In the genomic region with DNA sequence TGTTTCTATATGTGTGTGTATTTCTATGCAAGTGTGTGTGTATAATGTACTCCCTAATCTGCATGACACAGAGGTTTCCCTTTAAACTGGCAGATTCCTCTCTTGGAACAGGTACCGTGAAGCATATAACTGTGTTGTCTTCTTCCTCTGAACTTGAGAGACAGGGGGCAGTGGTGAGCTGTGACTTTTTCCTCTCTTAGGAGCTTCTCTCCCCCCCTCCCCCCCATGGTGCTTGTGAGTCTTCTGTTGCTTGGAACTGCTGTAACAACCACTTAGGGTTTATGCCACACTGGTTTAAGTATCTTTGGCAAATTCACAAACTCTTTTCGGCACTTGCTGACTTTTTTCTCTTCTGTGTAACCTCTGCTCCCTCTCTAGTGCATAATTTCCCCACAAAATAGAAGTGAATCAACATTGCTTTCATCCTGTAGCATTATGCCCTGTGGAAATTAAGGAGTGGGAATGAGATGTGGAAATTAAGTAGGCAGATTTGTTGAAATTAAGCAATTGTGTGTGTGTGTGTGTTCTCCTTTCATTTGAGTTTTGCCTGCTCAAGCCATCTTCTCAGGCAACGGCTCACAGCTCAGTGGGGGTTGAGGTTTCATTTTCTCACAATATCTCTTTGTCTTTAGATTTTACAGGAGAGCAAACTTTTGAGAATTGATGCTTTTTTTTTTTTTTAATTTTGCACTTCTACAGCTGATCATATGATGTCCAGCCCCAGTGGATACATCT, we compare ENCODE assay signal across 10 mouse cellular contexts. TPM values are rescaled to one million over a fixed set of nuclear protein-coding genes. Genes with fewer than 3 reads are reported as not detected.
DNase-seq lines count a peak whose midpoint lies in the region; ATAC-seq and TF ChIP-seq lines count a peak whose summit lies in the region.
"Had no signal": no experiment of that assay in that cellular context is flagged by ENCODE, and none has a peak within 500 bp of the region (broad histone marks: within the 10 kb centered on the region; RNA-seq: fewer than 3 reads in every experiment).

No protein-coding gene starts in this region.

- TF ChIP-seq CTCF in intestine, postnatal 0 days (IDR thresholded peaks at IDR 0.05; ENCODE audit: low read depth), result peak; percentile 72
- peak; percentile 48 for TF ChIP-seq CTCF in bone marrow, adult 2 months (IDR thresholded peaks at IDR 0.05; ENCODE audit: control insufficient read depth, insufficient read depth, low read length)
- peak; percentile 56 for TF ChIP-seq CTCF in liver, embryonic 14.5 days (IDR thresholded peaks at IDR 0.05; ENCODE audit: low read depth)
- TF ChIP-seq CTCF in small intestine, adult 2 months (IDR thresholded peaks at IDR 0.05; ENCODE audit: extremely low read depth, insufficient read length, insufficient replicate concordance, low read depth, low read length), result peak; percentile 35; the same call in 1 of the 2 replicates

- H3K36me3 ChIP-seq in intestine, postnatal 0 days (ENCODE audit: control insufficient read depth, insufficient read depth), result no peaks in the 10 kb centered on the region
- no peaks in the 10 kb centered on the region for H3K36me3 ChIP-seq in intestine, embryonic 16.5 days (ENCODE audit: control insufficient read depth, insufficient read depth, low read length)
- no peaks in the 10 kb centered on the region for H3K36me3 ChIP-seq in liver, embryonic 14.5 days (replicated peaks; ENCODE audit: control insufficient read depth, insufficient read depth, low read depth)
- 0 out of 2 replicates have a peak, but pooled peaks cover 2% of the 10 kb centered on the region for H3K36me3 ChIP-seq in small intestine, adult 2 months (ENCODE audit: control insufficient read depth, insufficient read depth, low read length)
- H3K36me3 ChIP-seq: embryonic facial prominence, embryonic 13.5 days; liver, embryonic 13.5 days had no signal

- H3K4me2 ChIP-seq in intestine, postnatal 0 days (replicated peaks; ENCODE audit: low read depth), result no peak overlapping the region
- H3K4me2 ChIP-seq in intestine, embryonic 16.5 days (ENCODE audit: low read depth, low read length), result no peak overlapping the region
- no peak overlapping the region for H3K4me2 ChIP-seq in liver, embryonic 14.5 days (ENCODE audit: low read depth)
- H3K4me2 ChIP-seq: embryonic facial prominence, embryonic 13.5 days; liver, embryonic 13.5 days had no signal

- H3K9ac ChIP-seq in intestine, postnatal 0 days (ENCODE audit: low read depth, low read length), result no peak overlapping the region
- H3K9ac ChIP-seq in intestine, embryonic 16.5 days (ENCODE audit: low read depth, low read length), result no peak overlapping the region
- H3K9ac ChIP-seq in liver, embryonic 14.5 days (replicated peaks), result no peak overlapping the region
- H3K9ac ChIP-seq: embryonic facial prominence, embryonic 13.5 days; liver, embryonic 13.5 days had no signal

- no peak overlapping the region for H3K27ac ChIP-seq in intestine, postnatal 0 days (ENCODE audit: low read depth, low read length)
- H3K27ac ChIP-seq in intestine, embryonic 16.5 days (ENCODE audit: low read length), result no peak overlapping the region
- no peak overlapping the region for H3K27ac ChIP-seq in bone marrow, adult 2 months (ENCODE audit: control insufficient read depth, insufficient read depth, low read depth, low read length, poor library complexity)
- no peak overlapping the region for H3K27ac ChIP-seq in liver, embryonic 14.5 days
- 0 out of 2 replicates have a peak overlapping the region, but pooled peaks have one; percentile 30 for H3K27ac ChIP-seq in small intestine, adult 2 months (ENCODE audit: insufficient read depth, low read depth, low read length)
- H3K27ac ChIP-seq: embryonic facial prominence, embryonic 13.5 days; liver, embryonic 13.5 days had no signal

- no peak for ATAC-seq in intestine, postnatal 0 days
- no peak for ATAC-seq in intestine, embryonic 16.5 days
- ATAC-seq in erythroid progenitor cell, adult 5-6 weeks (replicated peaks; ENCODE audit: low FRiP score, poor library complexity, severe bottlenecking), result peak; percentile 78
- ATAC-seq in liver, embryonic 14.5 days (ENCODE audit: insufficient read depth), result no peak

- H3K27me3 ChIP-seq in intestine, postnatal 0 days (replicated peaks; ENCODE audit: control insufficient read depth, insufficient read depth, low read length), result no peaks in the 10 kb centered on the region
- H3K27me3 ChIP-seq in intestine, embryonic 16.5 days (replicated peaks; ENCODE audit: control insufficient read depth, insufficient read depth, low read length), result no peaks in the 10 kb centered on the region
- H3K27me3 ChIP-seq in liver, embryonic 14.5 days (ENCODE audit: control insufficient read depth, insufficient read depth, low read length), result no peaks in the 10 kb centered on the region
- H3K27me3 ChIP-seq in small intestine, adult 2 months (ENCODE audit: control insufficient read depth, insufficient read depth, low read length), result no peaks in the 10 kb centered on the region
- H3K27me3 ChIP-seq: embryonic facial prominence, embryonic 13.5 days; liver, embryonic 13.5 days had no signal

- 0 out of 2 replicates have a peak, but pooled peaks cover 5% of the 10 kb centered on the region for H3K4me1 ChIP-seq in intestine, postnatal 0 days (replicated peaks; ENCODE audit: control insufficient read depth, insufficient read depth, low read length)
- H3K4me1 ChIP-seq in intestine, embryonic 16.5 days (ENCODE audit: control insufficient read depth, insufficient read depth, low read length), result no peaks in the 10 kb centered on the region
- peaks cover 4% of the 10 kb centered on the region for H3K4me1 ChIP-seq in bone marrow, adult 2 months (ENCODE audit: control insufficient read depth, insufficient read depth, low read length)
- H3K4me1 ChIP-seq in liver, embryonic 14.5 days (replicated peaks; ENCODE audit: control insufficient read depth in 2 of 2, insufficient read depth in 2 of 2, low read length in 1 of 2), result peaks cover 0 to 5% of the 10 kb centered on the region in 2 experiments; a peak in 1 of 4 replicates
- H3K4me1 ChIP-seq in small intestine, adult 2 months (ENCODE audit: control insufficient read depth, insufficient read depth, insufficient read length, low read length), result peaks cover 2% of the 10 kb centered on the region; the same call in 1 of the 2 replicates
- H3K4me1 ChIP-seq: embryonic facial prominence, embryonic 13.5 days had no signal

- peak; percentile 73 to 87 for DNase-seq in CD8-positive naive resting alpha-beta T cell, adult 2 months (ENCODE audit: low read depth in 2 of 2, low spot score in 2 of 2)
- peak; percentile 37 to 50 (median 45) for DNase-seq in liver, embryonic 14.5 days (ENCODE audit: low read depth in 3 of 3, low spot score in 3 of 3)
- no peak for DNase-seq in urinary bladder, adult 18-20 months (ENCODE audit: low spot score in 2 of 2)
- DNase-seq: liver, embryonic 13.5 days had no signal

- no peaks in the 10 kb centered on the region for H3K9me3 ChIP-seq in intestine, postnatal 0 days (ENCODE audit: control insufficient read depth)
- no peaks in the 10 kb centered on the region for H3K9me3 ChIP-seq in intestine, embryonic 16.5 days (ENCODE audit: control insufficient read depth, low read length)
- no peaks in the 10 kb centered on the region for H3K9me3 ChIP-seq in liver, embryonic 14.5 days (ENCODE audit: control insufficient read depth, low read length)
- H3K9me3 ChIP-seq: embryonic facial prominence, embryonic 13.5 days; liver, embryonic 13.5 days had no signal

- 67% methylated on average over 3 of the region's 3 CpGs for WGBS in intestine, postnatal 0 days
- WGBS in intestine, embryonic 16.5 days, result 65% methylated on average over 3 of the region's 3 CpGs
- WGBS in bone marrow, adult 2 months, result 16% methylated on average over 3 of the region's 3 CpGs
- WGBS in liver, embryonic 14.5 days (ENCODE audit: insufficient replicate concordance), result 54% methylated on average over 3 of the region's 3 CpGs
- WGBS in small intestine, adult 2 months, result 59% methylated on average over 3 of the region's 3 CpGs

- TF ChIP-seq EP300 in liver, embryonic 14.5 days (IDR thresholded peaks at IDR 0.05; ENCODE audit: low read depth), result no peak

- no peak overlapping the region for H3K4me3 ChIP-seq in intestine, postnatal 0 days (ENCODE audit: low read depth, low read length)
- no peak overlapping the region for H3K4me3 ChIP-seq in intestine, embryonic 16.5 days (ENCODE audit: low read length)
- no peak overlapping the region for H3K4me3 ChIP-seq in bone marrow, adult 2 months (replicated peaks; ENCODE audit: control insufficient read depth, low read depth, low read length)
- no peak overlapping the region for H3K4me3 ChIP-seq in liver, embryonic 14.5 days (ENCODE audit: insufficient read depth in 1 of 2, low read depth in 2 of 2, low read length in 2 of 2)
- H3K4me3 ChIP-seq in small intestine, adult 2 months (ENCODE audit: low read depth, low read length), result no peak overlapping the region
- H3K4me3 ChIP-seq: embryonic facial prominence, embryonic 13.5 days; liver, embryonic 13.5 days had no signal

- TF ChIP-seq POLR2A in bone marrow, adult 2 months (IDR thresholded peaks at IDR 0.05; ENCODE audit: borderline replicate concordance, control insufficient read depth, low read depth, low read length), result no peak
- no peak for TF ChIP-seq POLR2A in small intestine, adult 2 months (IDR thresholded peaks at IDR 0.05; ENCODE audit: low read depth, low read length)

RNA-seq across cellular contexts. Expression of gene Ptpn22, which starts 6.9 kb away (rescaled TPM):
- 1.5 TPM in 2 replicates for polyA plus RNA-seq in intestine, postnatal 0 days (2015; fragmentation: Nextera tagmentation; extraction: Ambion mirVana)
- 2.2 and 2.8 TPM in 2 replicates for polyA plus RNA-seq in intestine, embryonic 16.5 days (2015; fragmentation: Nextera tagmentation; extraction: Ambion mirVana)
- 32.7 and 44.2 TPM in 2 replicates for polyA plus RNA-seq in bone marrow, adult 2 months (2011; ENCODE audit: insufficient read depth, insufficient read length, low replicate concordance, missing spikeins)
- total RNA-seq in erythroid progenitor cell, adult 5-6 weeks (2015; ENCODE audit: low replicate concordance), result 19.7 and 32.1 TPM in 2 replicates
- total RNA-seq in erythroid progenitor cell, adult 5-6 weeks (2017; ENCODE audit: low replicate concordance), result 10.3 and 10.7 TPM in 2 replicates
- polyA plus RNA-seq in liver, embryonic 14.5 days (2012; rRNA removed), result 0.77 and 1.5 TPM in 2 replicates
- 1.3 and 1.4 TPM in 2 replicates for polyA plus RNA-seq in liver, embryonic 14.5 days (2014; fragmentation: Nextera tagmentation; extraction: Ambion mirVana)
- 1.5 and 6.3 TPM in 2 replicates for polyA plus RNA-seq in small intestine, adult 2 months (2012; rRNA removed)

RNA-seq across cellular contexts. Expression of gene Bcl2l15, which starts 20.3 kb away (rescaled TPM):
- polyA plus RNA-seq in intestine, postnatal 0 days (2015; fragmentation: Nextera tagmentation; extraction: Ambion mirVana), result 27.1 and 31.6 TPM in 2 replicates
- 14.2 and 22.4 TPM in 2 replicates for polyA plus RNA-seq in intestine, embryonic 16.5 days (2015; fragmentation: Nextera tagmentation; extraction: Ambion mirVana)
- polyA plus RNA-seq in bone marrow, adult 2 months (2011; ENCODE audit: insufficient read depth, insufficient read length, low replicate concordance, missing spikeins), result 6.5 and 11.2 TPM in 2 replicates
- total RNA-seq in erythroid progenitor cell, adult 5-6 weeks (2015; ENCODE audit: low replicate concordance), result 5.4 and 12.3 TPM in 2 replicates
- total RNA-seq in erythroid progenitor cell, adult 5-6 weeks (2017; ENCODE audit: low replicate concordance), result 1.7 and 5.3 TPM in 2 replicates
- polyA plus RNA-seq in liver, embryonic 14.5 days (2012; rRNA removed), result 2.0 and 3.2 TPM in 2 replicates
- 1.5 and 1.7 TPM in 2 replicates for polyA plus RNA-seq in liver, embryonic 14.5 days (2014; fragmentation: Nextera tagmentation; extraction: Ambion mirVana)
- polyA plus RNA-seq in small intestine, adult 2 months (2012; rRNA removed), result 0.66 and 23.5 TPM in 2 replicates

RNA-seq across cellular contexts. Expression of gene Gm43064, which starts 43.4 kb away (rescaled TPM):
- 0.18 TPM in 1 of 2 replicates, not detected in the other for polyA plus RNA-seq in intestine, postnatal 0 days (2015; fragmentation: Nextera tagmentation; extraction: Ambion mirVana)
- 0.45 and 0.69 TPM in 2 replicates for polyA plus RNA-seq in intestine, embryonic 16.5 days (2015; fragmentation: Nextera tagmentation; extraction: Ambion mirVana)
- not detected in 2 replicates for polyA plus RNA-seq in bone marrow, adult 2 months (2011; ENCODE audit: insufficient read depth, insufficient read length, low replicate concordance, missing spikeins)
- total RNA-seq in erythroid progenitor cell, adult 5-6 weeks (2015; ENCODE audit: low replicate concordance), result 3.2 and 21.4 TPM in 2 replicates
- 7.6 TPM in 1 of 2 replicates, not detected in the other for total RNA-seq in erythroid progenitor cell, adult 5-6 weeks (2017; ENCODE audit: low replicate concordance)
- 0.48 and 1.6 TPM in 2 replicates for polyA plus RNA-seq in liver, embryonic 14.5 days (2012; rRNA removed)
- 0.10 and 0.34 TPM in 2 replicates for polyA plus RNA-seq in liver, embryonic 14.5 days (2014; fragmentation: Nextera tagmentation; extraction: Ambion mirVana)
- not detected in 2 replicates for polyA plus RNA-seq in small intestine, adult 2 months (2012; rRNA removed)

RNA-seq across cellular contexts. Expression of gene Ap4b1, which starts 43.4 kb away (rescaled TPM):
- 12.6 and 12.9 TPM in 2 replicates for polyA plus RNA-seq in intestine, postnatal 0 days (2015; fragmentation: Nextera tagmentation; extraction: Ambion mirVana)
- polyA plus RNA-seq in intestine, embryonic 16.5 days (2015; fragmentation: Nextera tagmentation; extraction: Ambion mirVana), result 21.0 and 21.8 TPM in 2 replicates
- 27.7 and 34.2 TPM in 2 replicates for polyA plus RNA-seq in bone marrow, adult 2 months (2011; ENCODE audit: insufficient read depth, insufficient read length, low replicate concordance, missing spikeins)
- 31.4 and 43.6 TPM in 2 replicates for total RNA-seq in erythroid progenitor cell, adult 5-6 weeks (2015; ENCODE audit: low replicate concordance)
- 36.1 and 43.8 TPM in 2 replicates for total RNA-seq in erythroid progenitor cell, adult 5-6 weeks (2017; ENCODE audit: low replicate concordance)
- 11.0 and 11.4 TPM in 2 replicates for polyA plus RNA-seq in liver, embryonic 14.5 days (2012; rRNA removed)
- polyA plus RNA-seq in liver, embryonic 14.5 days (2014; fragmentation: Nextera tagmentation; extraction: Ambion mirVana), result 12.8 and 15.3 TPM in 2 replicates
- 3.8 and 9.4 TPM in 2 replicates for polyA plus RNA-seq in small intestine, adult 2 months (2012; rRNA removed)

RNA-seq across cellular contexts. Expression of gene Dclre1b, which starts 43.5 kb away (rescaled TPM):
- 10.2 and 13.3 TPM in 2 replicates for polyA plus RNA-seq in intestine, postnatal 0 days (2015; fragmentation: Nextera tagmentation; extraction: Ambion mirVana)
- polyA plus RNA-seq in intestine, embryonic 16.5 days (2015; fragmentation: Nextera tagmentation; extraction: Ambion mirVana), result 19.1 and 21.1 TPM in 2 replicates
- polyA plus RNA-seq in bone marrow, adult 2 months (2011; ENCODE audit: insufficient read depth, insufficient read length, low replicate concordance, missing spikeins), result 9.1 and 17.6 TPM in 2 replicates
- 14.3 and 22.0 TPM in 2 replicates for total RNA-seq in erythroid progenitor cell, adult 5-6 weeks (2015; ENCODE audit: low replicate concordance)
- 13.4 and 23.0 TPM in 2 replicates for total RNA-seq in erythroid progenitor cell, adult 5-6 weeks (2017; ENCODE audit: low replicate concordance)
- 9.7 and 11.5 TPM in 2 replicates for polyA plus RNA-seq in liver, embryonic 14.5 days (2012; rRNA removed)
- polyA plus RNA-seq in liver, embryonic 14.5 days (2014; fragmentation: Nextera tagmentation; extraction: Ambion mirVana), result 24.9 and 27.4 TPM in 2 replicates
- polyA plus RNA-seq in small intestine, adult 2 months (2012; rRNA removed), result 5.2 and 5.3 TPM in 2 replicates

Comparison
In these comparisons a context has a peak if more than half of its experiments do, and no peak if none do; other contexts are left out.
1. DNase-seq: peak in CD8-positive naive resting alpha-beta T cell, adult 2 months (2 of 2) and liver, embryonic 14.5 days (3 of 3); none in urinary bladder, adult 18-20 months (0 of 2).
2. Peak in every context shown above with its lines, with median percentiles within 50 percentile points of each other: CTCF ChIP-seq.